In genomic region chr1:180725704-180726179, GRCm38 (mm10) we compare ENCODE assay signal across 8 mouse cellular contexts. TPM values are rescaled to one million over a fixed set of nuclear protein-coding genes. Genes with fewer than 3 reads are reported as not detected.
A peak's percentile ranks its signal among the peaks of the same experiment; 100 is the strongest.
DNase-seq lines count a peak whose midpoint lies in the region; ATAC-seq lines count a peak whose summit lies in the region.

Gene Acbd3, plus strand, starts transcription at chr1:180726043.

- peak within 1 kb of the TSS; percentile 81 for H3K27ac ChIP-seq in brown adipose tissue, adult 24 weeks (replicated peaks; ENCODE audit: low read depth, low read length)
- peak within 1 kb of the TSS; percentile 77 to 91 for H3K27ac ChIP-seq in heart, embryonic 14.5 days (replicated peaks in 1 of 2; ENCODE audit: control insufficient read depth in 1 of 2, insufficient read depth in 1 of 2, low read depth in 2 of 2, low read length in 2 of 2)
- peak within 1 kb of the TSS; percentile 90 for H3K27ac ChIP-seq in liver, embryonic 13.5 days
- peak within 1 kb of the TSS; percentile 94 for H3K27ac ChIP-seq in stomach, embryonic 16.5 days (ENCODE audit: low read length)

- H3K9me3 ChIP-seq in heart, embryonic 14.5 days (ENCODE audit: control insufficient read depth, low read length), result no peaks in the 10 kb centered on the region
- no peaks in the 10 kb centered on the region for H3K9me3 ChIP-seq in liver, embryonic 13.5 days (replicated peaks)
- no peaks in the 10 kb centered on the region for H3K9me3 ChIP-seq in stomach, embryonic 16.5 days (replicated peaks; ENCODE audit: control insufficient read depth, low read length)

- peak within 1 kb of the TSS; percentile 73 for H3K4me2 ChIP-seq in heart, embryonic 14.5 days (ENCODE audit: low read length)
- peak within 1 kb of the TSS; percentile 78 for H3K4me2 ChIP-seq in liver, embryonic 13.5 days
- peak within 1 kb of the TSS; percentile 69 for H3K4me2 ChIP-seq in stomach, embryonic 16.5 days (ENCODE audit: low read depth, low read length)

- peak; percentile 94 for ATAC-seq in heart, embryonic 14.5 days (ENCODE audit: insufficient number of reproducible peaks, insufficient read depth, low FRiP score, low read depth)
- peak; percentile 90 for ATAC-seq in liver, embryonic 13.5 days (ENCODE audit: low read depth)
- peak; percentile 96 for ATAC-seq in stomach, embryonic 16.5 days (ENCODE audit: insufficient read depth, low FRiP score)

- peak within 1 kb of the TSS; percentile 99 for H3K9ac ChIP-seq in heart, embryonic 14.5 days (ENCODE audit: low read length)
- H3K9ac ChIP-seq in liver, embryonic 13.5 days, result peak within 1 kb of the TSS; percentile 86
- peak within 1 kb of the TSS; percentile 93 for H3K9ac ChIP-seq in stomach, embryonic 16.5 days (ENCODE audit: low read length)

- peak within 1 kb of the TSS; percentile 93 for H3K4me3 ChIP-seq in brown adipose tissue, adult 24 weeks (ENCODE audit: insufficient read depth, low read depth, low read length)
- H3K4me3 ChIP-seq in heart, embryonic 14.5 days (ENCODE audit: control insufficient read depth in 1 of 2, insufficient read depth in 1 of 2, low read depth in 1 of 2, low read length in 2 of 2), result peak within 1 kb of the TSS; percentile 97 to 100
- peak within 1 kb of the TSS; percentile 96 for H3K4me3 ChIP-seq in liver, embryonic 13.5 days (replicated peaks)
- peak within 1 kb of the TSS; percentile 82 for H3K4me3 ChIP-seq in stomach, embryonic 16.5 days (replicated peaks; ENCODE audit: low read length)

- no peaks in the 10 kb centered on the region for H3K27me3 ChIP-seq in heart, embryonic 14.5 days (ENCODE audit: control insufficient read depth, insufficient read depth, low read length)
- H3K27me3 ChIP-seq in liver, embryonic 13.5 days, result no peaks in the 10 kb centered on the region
- H3K27me3 ChIP-seq in stomach, embryonic 16.5 days (ENCODE audit: control insufficient read depth, insufficient read depth, low read length), result no peaks in the 10 kb centered on the region

- under 1% methylated on average over 52 of the region's 52 CpGs for WGBS in heart, embryonic 14.5 days
- 1% methylated on average over 51 of the region's 52 CpGs for WGBS in liver, embryonic 13.5 days (ENCODE audit: insufficient replicate concordance)
- under 1% methylated on average over 52 of the region's 52 CpGs for WGBS in stomach, embryonic 16.5 days

- H3K4me1 ChIP-seq in brown adipose tissue, adult 24 weeks (ENCODE audit: control insufficient read depth, insufficient read depth, insufficient read length, low read length), result peaks cover 9% of the 10 kb centered on the region
- H3K4me1 ChIP-seq in heart, embryonic 14.5 days (ENCODE audit: control insufficient read depth in 2 of 2, insufficient read depth in 2 of 2, low read length in 2 of 2), result peaks cover 4 to 32% of the 10 kb centered on the region in 2 experiments
- peaks cover 85% of the 10 kb centered on the region for H3K4me1 ChIP-seq in liver, embryonic 13.5 days (replicated peaks)
- peaks cover 21% of the 10 kb centered on the region for H3K4me1 ChIP-seq in stomach, embryonic 16.5 days (ENCODE audit: control insufficient read depth, insufficient read depth, low read length)

- no peaks in the 10 kb centered on the region for H3K36me3 ChIP-seq in heart, embryonic 14.5 days (ENCODE audit: control insufficient read depth, insufficient read depth, low read length)
- no peaks in the 10 kb centered on the region for H3K36me3 ChIP-seq in liver, embryonic 13.5 days
- no peaks in the 10 kb centered on the region for H3K36me3 ChIP-seq in stomach, embryonic 16.5 days (ENCODE audit: control insufficient read depth, insufficient read depth, low read length)

- peak; percentile 94 for DNase-seq in CD4-positive, CD25-positive, alpha-beta regulatory T cell, adult 2 months (ENCODE audit: low read depth, low spot score)
- peak; percentile 53 for DNase-seq in fibroblast of lung, adult 2 months (ENCODE audit: low read depth)
- DNase-seq in kidney, postnatal 14 days, result peak; percentile 95
- peak; percentile 91 for DNase-seq in liver, embryonic 13.5 days
- peak; percentile 96 for DNase-seq in neural tube, embryonic 10.5 days (ENCODE audit: extremely low spot score, low spot score)

RNA-seq across cellular contexts. Expression of gene Acbd3, which starts in this region (rescaled TPM):
- polyA plus RNA-seq in brown adipose tissue, adult 24 weeks (2012; ENCODE audit: insufficient read depth, insufficient read length, missing spikeins), result 20.8 and 22.1 TPM in 2 replicates
- 23.7 and 24.6 TPM in 2 replicates for polyA plus RNA-seq in heart, embryonic 14.5 days (2014; fragmentation: Nextera tagmentation; extraction: Ambion mirVana)
- 8.7 and 8.9 TPM in 2 replicates for polyA plus RNA-seq in liver, embryonic 13.5 days (2015; fragmentation: Nextera tagmentation; extraction: Ambion mirVana)
- polyA plus RNA-seq in stomach, embryonic 16.5 days (2015; fragmentation: Nextera tagmentation; extraction: Ambion mirVana), result 19.2 and 21.0 TPM in 2 replicates

Comparison
In these comparisons a context has a peak if more than half of its experiments do, and no peak if none do; other contexts are left out.
1. Peak in every context shown above with its lines: DNase-seq, ATAC-seq, H3K4me3 ChIP-seq and H3K27ac ChIP-seq.